Mouse (Mus musculus) hindbrain, embryonic 11.5 days (tissue): ENCODE measurements around the gene Junb. TPM values are rescaled to one million over a fixed set of nuclear protein-coding genes. Genes with fewer than 3 reads are reported as not detected.

Source experiments
- ATAC-seq: fragments of 200-750 bp; cut with Nextera tagmentation; 2 replicates; pipeline ENCODE4 v1.8.0; 2017; ENCODE audit warnings: mild to moderate bottlenecking, moderate TSS enrichment, moderate library complexity; ENCODE audit not compliant: low FRiP score
- DNase-seq: peaks from one replicate; pipeline ENCODE4 v3.0.0-alpha.2; 2015; ENCODE audit warnings: low spot score
- H3K27ac ChIP-seq: fragments of 300-500 bp; sonication (generic); 2 replicates; pipeline ENCODE4 v1.5.1; 2014; ENCODE audit warnings: mild to moderate bottlenecking, low read depth, low read length
- H3K27me3 ChIP-seq: fragments of 300-500 bp; sonication (generic); 2 replicates; pipeline ENCODE4 v1.6.1; 2014; ENCODE audit warnings: mild to moderate bottlenecking, low read length, moderate library complexity, mixed read lengths; ENCODE audit not compliant: control insufficient read depth, insufficient read depth
- H3K36me3 ChIP-seq: fragments of 300-500 bp; sonication (generic); 2 replicates; pipeline ENCODE4 v1.6.1; 2014; ENCODE audit warnings: mild to moderate bottlenecking, low read length, moderate library complexity, mixed read lengths; ENCODE audit not compliant: control insufficient read depth, insufficient read depth
- H3K4me1 ChIP-seq: fragments of 300-500 bp; sonication (generic); replicated peaks from 2 replicates; pipeline ENCODE4 v1.6.1; 2014; ENCODE audit warnings: low read length, mixed read lengths; ENCODE audit not compliant: control insufficient read depth, insufficient read depth
- H3K4me2 ChIP-seq: fragments of 300-500 bp; sonication (generic); replicated peaks from 2 replicates; pipeline ENCODE4 v1.6.1; 2014; ENCODE audit warnings: mild to moderate bottlenecking, low read depth, low read length
- H3K4me3 ChIP-seq: fragments of 300-500 bp; sonication (generic); 2 replicates; pipeline ENCODE4 v1.5.1; 2014; ENCODE audit warnings: low read depth, low read length
- H3K9ac ChIP-seq: fragments of 300-500 bp; sonication (generic); 2 replicates; pipeline ENCODE4 v1.6.1; 2014; ENCODE audit warnings: low read depth, low read length
- H3K9me3 ChIP-seq: fragments of 300-500 bp; sonication (generic); 2 replicates; pipeline ENCODE4 v1.6.1; 2016; ENCODE audit warnings: low read length; ENCODE audit not compliant: control insufficient read depth
- WGBS: fragments of 180-500 bp; shearing (Covaris S2); extraction: QIAGEN DNeasy Blood & Tissue Kit; methylation state at CpG from one replicate; pipeline ENCODE4 v1.1.7; 2014; 5-methylcytosine and 5-hydroxymethylcytosine counted together
- polyA plus RNA-seq: library from polyadenylated mRNA; unstranded; fragments of >200 nt; fragmentation: Nextera tagmentation; extraction: Ambion mirVana; gene quantifications from 2 replicates; pipeline ENCODE4 v1.2.1, GENCODE M21; 2014

Gene Junb
- polyA plus RNA-seq, 1 experiment from 2014 or later, result 6.2 TPM

DNA sequence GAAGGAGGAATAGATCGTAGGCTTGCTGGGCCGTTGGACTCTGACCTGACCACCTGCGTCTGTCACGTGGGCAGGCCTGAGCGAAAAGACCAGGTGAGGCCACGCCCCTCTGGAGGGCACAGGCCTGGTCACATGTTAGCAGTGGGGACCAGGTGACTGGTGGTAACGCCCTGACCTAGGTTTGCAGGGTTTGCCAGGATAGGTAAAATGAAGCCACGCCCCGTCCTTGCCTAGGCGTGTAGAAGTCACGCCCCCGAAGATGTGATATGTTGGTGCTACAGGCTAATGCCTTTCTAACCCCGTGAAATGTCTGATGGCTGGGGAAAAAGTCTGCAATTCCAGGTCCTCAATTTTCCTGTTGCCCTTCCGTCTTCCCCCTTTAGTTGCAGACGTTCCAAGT lies 12.3 kb upstream of the Junb start:
- H3K27me3 ChIP-seq, result peaks cover 25% of the 10 kb centered on the region
- H3K4me2 ChIP-seq, result peak overlapping the region; percentile 84
- peak overlapping the region; percentile 52 for H3K4me3 ChIP-seq
- no peaks in the 10 kb centered on the region for H3K9me3 ChIP-seq
- ATAC-seq, result peak; percentile 64
- peak; percentile 48 for DNase-seq
- peak overlapping the region; percentile 76 for H3K9ac ChIP-seq
- H3K36me3 ChIP-seq, result no peaks in the 10 kb centered on the region
- WGBS, result under 1% methylated on average over 15 of the region's 15 CpGs
- no peak overlapping the region for H3K27ac ChIP-seq
- peaks cover 4% of the 10 kb centered on the region for H3K4me1 ChIP-seq

DNA sequence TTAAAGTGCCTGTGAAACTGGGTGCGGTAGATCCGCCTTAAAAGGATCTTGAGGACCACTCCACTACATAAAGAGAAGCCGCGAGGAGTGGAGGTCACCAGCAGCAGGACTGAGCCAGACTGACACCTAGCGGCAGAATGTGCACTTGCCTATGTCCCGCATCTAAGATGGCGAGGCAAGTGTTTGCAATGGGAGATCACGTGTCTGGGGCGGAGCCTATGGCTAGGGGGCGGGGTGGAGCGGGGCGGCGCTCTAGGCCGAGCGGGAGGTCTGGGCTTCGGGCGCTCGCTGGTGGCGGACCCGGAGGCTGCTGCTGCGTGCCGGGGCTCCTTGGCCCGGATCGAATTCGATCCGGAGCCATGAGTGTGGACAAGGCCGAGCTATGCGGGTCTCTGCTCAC lies 11.8 kb upstream of the Junb start, which contains the start of gene Hook2:
TSS of gene Hook2 (plus strand) at position 255 of the 400 bp plus-strand sequence.
- Histone ChIP-seq H3K4me1 (peaks cover 8% of the 10 kb centered on the region), H3K27me3 (peaks cover 21% of the 10 kb centered on the region), H3K27ac (no peak within 1 kb of the TSS), H3K4me2 (peak within 1 kb of the TSS; percentile 84), H3K36me3 (no peaks in the 10 kb centered on the region), H3K4me3 (peak within 1 kb of the TSS; percentile 52), H3K9ac (peak within 1 kb of the TSS; percentile 76), H3K9me3 (no peaks in the 10 kb centered on the region)
- ATAC-seq (peak; percentile 94), DNase-seq (peak; percentile 98)
- WGBS, result under 1% methylated on average over 28 of the region's 28 CpGs

DNA sequence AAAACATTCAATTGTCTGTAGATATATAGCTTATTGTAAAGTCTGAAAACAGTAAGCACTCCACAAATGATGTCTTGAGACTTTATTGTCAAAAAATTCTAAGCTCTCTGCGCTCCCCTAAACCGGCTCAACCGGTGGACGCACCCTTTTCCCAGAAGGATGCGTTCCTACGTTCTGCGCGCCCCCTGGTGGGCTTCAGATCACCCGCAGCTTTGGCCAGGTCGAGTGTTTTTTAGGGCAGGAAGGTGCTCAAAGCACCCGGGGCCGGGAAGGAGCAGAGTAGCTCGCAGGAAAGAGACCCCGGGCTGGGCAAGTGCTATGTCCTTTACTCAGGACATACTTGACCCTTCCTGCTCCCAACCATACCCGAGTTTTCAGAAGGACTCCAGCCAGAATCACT lies 11.3 kb upstream of the Junb start:
- ATAC-seq (peak; percentile 71), DNase-seq (peak; percentile 97)
- H3K27ac ChIP-seq, result no peak overlapping the region
- 0% methylated on average over 15 of the region's 15 CpGs for WGBS
- peak overlapping the region; percentile 52 for H3K4me3 ChIP-seq
- peak overlapping the region; percentile 61 for H3K4me2 ChIP-seq
- no peaks in the 10 kb centered on the region for H3K9me3 ChIP-seq
- H3K9ac ChIP-seq, result peak overlapping the region; percentile 53
- no peaks in the 10 kb centered on the region for H3K36me3 ChIP-seq
- peaks cover 13% of the 10 kb centered on the region for H3K4me1 ChIP-seq
- peaks cover 17% of the 10 kb centered on the region for H3K27me3 ChIP-seq

DNA sequence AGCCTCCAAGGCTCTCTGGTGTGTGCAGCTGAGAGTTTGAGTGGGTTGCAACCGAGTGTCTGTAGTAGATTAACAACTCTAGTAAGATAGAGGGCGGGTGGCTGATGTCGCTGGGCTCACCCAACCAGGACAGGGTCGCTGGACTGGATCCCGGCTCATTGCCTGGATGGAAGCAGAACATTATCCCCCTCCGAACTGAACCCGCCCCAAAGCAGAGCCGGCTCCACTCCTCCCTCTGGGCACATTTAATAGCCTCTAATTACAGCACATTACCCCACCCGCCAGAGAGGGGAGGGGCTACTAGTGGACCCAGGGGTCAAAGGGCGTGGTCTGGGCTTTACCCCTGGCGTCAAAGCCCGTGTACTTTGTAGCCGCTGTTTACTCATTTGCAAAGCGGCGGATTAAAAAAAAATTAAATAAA lies 10.8 kb upstream of the Junb start:
- H3K9ac ChIP-seq, result no peak overlapping the region
- DNase-seq (no peak), ATAC-seq (no peak)
- 18% methylated on average over 15 of the region's 15 CpGs for WGBS
- no peak overlapping the region for H3K4me3 ChIP-seq
- H3K4me1 ChIP-seq, result peaks cover 16% of the 10 kb centered on the region
- peaks cover 19% of the 10 kb centered on the region for H3K27me3 ChIP-seq
- H3K9me3 ChIP-seq, result no peaks in the 10 kb centered on the region
- no peaks in the 10 kb centered on the region for H3K36me3 ChIP-seq
- no peak overlapping the region for H3K4me2 ChIP-seq
- H3K27ac ChIP-seq, result no peak overlapping the region

DNA sequence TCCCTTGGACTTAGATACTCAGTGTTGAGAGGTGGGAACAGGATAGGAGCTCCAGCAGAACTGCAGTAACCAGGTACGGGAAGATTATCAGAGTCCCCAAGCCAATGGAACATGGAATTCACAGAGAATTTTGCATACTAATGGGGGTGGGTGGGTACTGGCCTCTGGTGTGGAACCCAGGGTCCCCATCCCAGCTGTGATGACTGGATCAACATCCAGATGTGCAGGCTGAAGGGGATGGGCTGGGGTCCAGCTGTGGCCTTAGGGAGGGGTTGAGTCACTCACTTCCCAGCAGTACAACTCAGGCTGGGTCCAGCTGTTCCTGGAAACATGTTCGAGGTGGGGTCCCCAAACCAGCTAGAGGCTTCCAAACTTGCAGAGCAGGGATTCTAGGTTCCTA lies 9.4 kb upstream of the Junb start:
- Histone ChIP-seq H3K27ac (no peak overlapping the region), H3K4me2 (no peak overlapping the region), H3K36me3 (no peaks in the 10 kb centered on the region), H3K27me3 (peaks cover 21% of the 10 kb centered on the region), H3K4me3 (no peak overlapping the region), H3K9ac (no peak overlapping the region), H3K9me3 (no peaks in the 10 kb centered on the region), H3K4me1 (peaks cover 16% of the 10 kb centered on the region)
- ATAC-seq, result no peak
- WGBS, result 69% methylated on average over 2 of the region's 2 CpGs
- DNase-seq, result no peak

DNA sequence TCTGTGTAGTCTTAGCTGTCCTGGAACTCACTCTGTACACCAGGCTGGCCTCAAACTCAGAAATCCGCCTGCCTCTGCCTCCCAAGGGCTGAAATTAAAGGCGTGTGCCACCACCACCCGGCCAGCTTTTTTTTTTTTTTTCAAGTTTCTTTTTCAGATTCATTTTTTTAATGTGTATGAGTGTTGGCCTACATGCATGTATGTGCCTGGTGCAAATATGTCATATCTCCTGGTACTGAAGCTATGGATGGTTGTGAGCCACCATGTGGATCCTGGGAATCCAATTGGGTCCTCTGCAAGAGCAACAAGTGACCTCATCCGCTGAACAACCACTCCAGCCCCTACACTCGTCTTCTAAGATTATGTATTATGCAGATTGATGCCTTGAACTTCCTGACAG lies 8.9 kb upstream of the Junb start:
- ATAC-seq (no peak), DNase-seq (no peak)
- no peak overlapping the region for H3K27ac ChIP-seq
- WGBS, result 83% methylated on average over 5 of the region's 5 CpGs
- peaks cover 16% of the 10 kb centered on the region for H3K4me1 ChIP-seq
- H3K9ac ChIP-seq, result no peak overlapping the region
- no peaks in the 10 kb centered on the region for H3K36me3 ChIP-seq
- no peak overlapping the region for H3K4me2 ChIP-seq
- no peaks in the 10 kb centered on the region for H3K9me3 ChIP-seq
- H3K4me3 ChIP-seq, result no peak overlapping the region
- peaks cover 21% of the 10 kb centered on the region for H3K27me3 ChIP-seq

DNA sequence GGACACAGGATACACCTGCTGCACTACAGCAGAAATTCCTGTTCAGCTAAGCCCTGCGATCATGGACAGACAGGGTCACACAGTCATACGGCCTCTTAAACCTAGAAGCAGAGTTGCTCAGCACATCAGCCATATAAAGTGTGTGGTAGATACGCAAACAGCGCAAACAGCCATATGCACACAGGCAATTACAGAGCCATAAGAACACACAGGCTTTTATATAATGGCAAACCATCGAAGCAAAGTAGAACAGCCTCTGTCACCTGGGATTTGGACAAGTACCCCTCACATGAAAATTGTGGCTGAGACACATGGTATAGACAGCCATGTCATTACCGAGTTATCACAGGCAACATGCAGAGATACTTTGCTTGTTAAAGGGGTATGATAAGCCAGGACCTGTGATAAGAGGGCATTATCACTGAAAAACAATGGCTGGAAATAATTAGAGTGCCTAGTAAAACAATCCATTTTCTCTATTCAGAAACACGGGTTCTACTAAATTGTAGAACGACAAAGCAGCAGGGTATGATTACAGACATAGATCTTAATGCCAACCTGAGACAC lies 7.9 kb upstream of the Junb start:
- Histone ChIP-seq H3K4me3 (peak overlapping the region; percentile 42), H3K4me2 (peak overlapping the region; percentile 88), H3K9me3 (no peaks in the 10 kb centered on the region), H3K36me3 (no peaks in the 10 kb centered on the region), H3K27me3 (peaks cover 23% of the 10 kb centered on the region), H3K27ac (no peak overlapping the region), H3K4me1 (peaks cover 16% of the 10 kb centered on the region), H3K9ac (no peak overlapping the region)
- ATAC-seq, result no peak
- 44% methylated on average over 8 of the region's 8 CpGs for WGBS
- DNase-seq, result no peak

DNA sequence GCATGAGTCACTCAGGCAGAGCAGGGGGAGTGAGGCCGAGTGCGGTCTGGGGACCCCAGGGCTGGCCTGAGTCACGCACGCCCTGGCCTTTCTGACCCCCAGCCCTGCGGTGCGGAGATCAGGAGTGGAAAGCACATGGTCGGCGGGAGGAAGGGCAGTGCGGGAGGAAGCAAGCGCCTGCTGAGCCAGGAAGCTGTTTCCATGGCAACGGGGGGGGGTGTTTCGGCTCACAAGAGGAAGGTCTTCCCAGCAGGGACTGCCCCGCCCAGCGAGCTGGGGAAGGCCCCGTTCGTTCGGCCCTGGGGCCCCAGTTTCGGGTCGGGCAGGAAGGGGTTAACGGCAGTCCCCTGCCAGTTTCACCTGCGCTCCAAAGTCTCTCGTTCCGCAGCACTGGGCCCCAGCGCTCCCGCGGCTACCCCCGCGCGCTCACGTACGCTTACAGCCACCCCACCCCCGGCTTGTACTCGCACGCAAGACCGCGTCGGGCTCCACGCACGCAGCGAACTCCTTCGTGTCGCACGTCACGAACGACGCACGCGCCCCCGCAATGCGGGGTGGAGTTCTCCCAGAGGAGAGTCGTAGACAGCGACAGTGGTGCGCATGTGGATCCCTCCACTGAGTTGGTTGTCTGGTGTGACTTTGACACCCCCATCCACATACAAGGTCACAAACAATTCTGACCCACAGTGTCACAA lies 7.3 kb upstream of the Junb start:
- no peaks in the 10 kb centered on the region for H3K36me3 ChIP-seq
- peak overlapping the region; percentile 52 for H3K9ac ChIP-seq
- H3K4me3 ChIP-seq, result peak overlapping the region; percentile 42
- no peaks in the 10 kb centered on the region for H3K9me3 ChIP-seq
- no peak overlapping the region for H3K27ac ChIP-seq
- under 1% methylated on average over 53 of the region's 53 CpGs for WGBS
- DNase-seq (peak; percentile 82), ATAC-seq (peak; percentile 21; the same call in 1 of the 2 replicates)
- H3K4me2 ChIP-seq, result peak overlapping the region; percentile 88
- peaks cover 27% of the 10 kb centered on the region for H3K27me3 ChIP-seq
- H3K4me1 ChIP-seq, result peaks cover 19% of the 10 kb centered on the region
